Mouse (Mus musculus): ENCODE results near the gene Atxn2l. TPM values are rescaled to one million over a fixed set of nuclear protein-coding genes. Genes with fewer than 3 reads are reported as not detected.
"Not testable (repeated sequence)": the region's sequence is repeated elsewhere in the genome, so short reads cannot be mapped to it uniquely, and the experiment has no call there.

The Atxn2l gene
- polyA plus RNA-seq, 1 experiment from 2014 or later = 55.1 TPM

- peak overlapping the region; percentile 76 for H3K4me2 ChIP-seq (replicated peaks; ENCODE audit: low read depth, low read length)
- H3K4me1 ChIP-seq (replicated peaks; ENCODE audit: control insufficient read depth, insufficient read depth, low read length) = 0 out of 2 replicates have a peak, but pooled peaks cover 2% of the 10 kb centered on the region
- peaks cover 15% of the 10 kb centered on the region for H3K36me3 ChIP-seq (ENCODE audit: control insufficient read depth, insufficient read depth, low read length)
- peak overlapping the region; percentile 74 for H3K9ac ChIP-seq (ENCODE audit: low read depth, low read length)
- H3K27ac ChIP-seq (ENCODE audit: low read depth, low read length) = peak overlapping the region; percentile 99
- H3K27me3 ChIP-seq (ENCODE audit: control insufficient read depth, insufficient read depth, low read length) = no peaks in the 10 kb centered on the region
- ATAC-seq (ENCODE audit: low FRiP score) = no peak
- H3K9me3 ChIP-seq (ENCODE audit: control insufficient read depth, low read length) = no peaks in the 10 kb centered on the region
- H3K4me3 ChIP-seq (ENCODE audit: low read depth, low read length) = peak overlapping the region; percentile 96
- WGBS = 4% methylated on average over 9 of the region's 9 CpGs
- DNase-seq (ENCODE audit: low spot score) = no peak
Measured at GRCm38 (mm10) chr7:126501684-126502022, 1.6 kb downstream of the Atxn2l start.

- H3K9me3 ChIP-seq (ENCODE audit: control insufficient read depth, low read length) = no peaks in the 10 kb centered on the region
- H3K4me3 ChIP-seq (ENCODE audit: low read depth, low read length) = no peak overlapping the region
- H3K36me3 ChIP-seq (ENCODE audit: control insufficient read depth, insufficient read depth, low read length) = peaks cover 33% of the 10 kb centered on the region
- no peak overlapping the region for H3K9ac ChIP-seq (ENCODE audit: low read depth, low read length)
- H3K27me3 ChIP-seq (ENCODE audit: control insufficient read depth, insufficient read depth, low read length) = no peaks in the 10 kb centered on the region
- H3K27ac ChIP-seq (ENCODE audit: low read depth, low read length) = no peak overlapping the region
- 0 out of 2 replicates have a peak, but pooled peaks cover 2% of the 10 kb centered on the region for H3K4me1 ChIP-seq (replicated peaks; ENCODE audit: control insufficient read depth, insufficient read depth, low read length)
- WGBS = 93% methylated on average over 7 of the region's 7 CpGs
- ATAC-seq (ENCODE audit: low FRiP score) (no peak), DNase-seq (ENCODE audit: low spot score) (no peak)
- H3K4me2 ChIP-seq (replicated peaks; ENCODE audit: low read depth, low read length) = no peak overlapping the region
Measured at GRCm38 (mm10) chr7:126499416-126499815, 3.8 kb downstream of the Atxn2l start.

GRCm38 (mm10) chr7:126497966-126498365 is 5.3 kb downstream of the Atxn2l start:
- WGBS = 96% methylated on average over 12 of the region's 12 CpGs
- peaks cover 42% of the 10 kb centered on the region for H3K36me3 ChIP-seq (ENCODE audit: control insufficient read depth, insufficient read depth, low read length)
- no peaks in the 10 kb centered on the region for H3K9me3 ChIP-seq (ENCODE audit: control insufficient read depth, low read length)
- ATAC-seq (ENCODE audit: low FRiP score) (no peak), DNase-seq (ENCODE audit: low spot score) (no peak)
- H3K9ac ChIP-seq (ENCODE audit: low read depth, low read length) = no peak overlapping the region
- no peak overlapping the region for H3K27ac ChIP-seq (ENCODE audit: low read depth, low read length)
- no peak overlapping the region for H3K4me3 ChIP-seq (ENCODE audit: low read depth, low read length)
- no peaks in the 10 kb centered on the region for H3K27me3 ChIP-seq (ENCODE audit: control insufficient read depth, insufficient read depth, low read length)
- 0 out of 2 replicates have a peak, but pooled peaks cover 2% of the 10 kb centered on the region for H3K4me1 ChIP-seq (replicated peaks; ENCODE audit: control insufficient read depth, insufficient read depth, low read length)
- no peak overlapping the region for H3K4me2 ChIP-seq (replicated peaks; ENCODE audit: low read depth, low read length)

- H3K9me3 ChIP-seq (ENCODE audit: control insufficient read depth, low read length) = no peaks in the 10 kb centered on the region
- ATAC-seq (ENCODE audit: low FRiP score) (no peak), DNase-seq (ENCODE audit: low spot score) (no peak)
- H3K36me3 ChIP-seq (ENCODE audit: control insufficient read depth, insufficient read depth, low read length) = peaks cover 49% of the 10 kb centered on the region
- H3K27ac ChIP-seq (ENCODE audit: low read depth, low read length) = no peak overlapping the region
- WGBS = 95% methylated on average over 5 of the region's 5 CpGs
- no peaks in the 10 kb centered on the region for H3K27me3 ChIP-seq (ENCODE audit: control insufficient read depth, insufficient read depth, low read length)
- no peak overlapping the region for H3K9ac ChIP-seq (ENCODE audit: low read depth, low read length)
- H3K4me3 ChIP-seq (ENCODE audit: low read depth, low read length) = no peak overlapping the region
- H3K4me2 ChIP-seq (replicated peaks; ENCODE audit: low read depth, low read length) = no peak overlapping the region
- H3K4me1 ChIP-seq (replicated peaks; ENCODE audit: control insufficient read depth, insufficient read depth, low read length) = 0 out of 2 replicates have a peak, but pooled peaks cover 2% of the 10 kb centered on the region
Measured at GRCm38 (mm10) chr7:126496475-126496874, 6.8 kb downstream of the Atxn2l start.

- Histone ChIP-seq H3K36me3 (ENCODE audit: control insufficient read depth, insufficient read depth, low read length) (peaks cover 43% of the 10 kb centered on the region), H3K4me3 (ENCODE audit: low read depth, low read length) (no peak overlapping the region), H3K9ac (ENCODE audit: low read depth, low read length) (no peak overlapping the region), H3K9me3 (ENCODE audit: control insufficient read depth, low read length) (no peaks in the 10 kb centered on the region), H3K4me2 (replicated peaks; ENCODE audit: low read depth, low read length) (no peak overlapping the region), H3K27me3 (ENCODE audit: control insufficient read depth, insufficient read depth, low read length) (no peaks in the 10 kb centered on the region), H3K4me1 (replicated peaks; ENCODE audit: control insufficient read depth, insufficient read depth, low read length) (no peaks in the 10 kb centered on the region), H3K27ac (ENCODE audit: low read depth, low read length) (no peak overlapping the region)
- WGBS = 91% methylated on average over 6 of the region's 6 CpGs
- DNase-seq (ENCODE audit: low spot score) = no peak
- ATAC-seq (ENCODE audit: low FRiP score) = no peak
Measured at GRCm38 (mm10) chr7:126494120-126494519, 9.1 kb downstream of the Atxn2l start.

- ATAC-seq (ENCODE audit: low FRiP score) = no peak
- no peaks in the 10 kb centered on the region for H3K27me3 ChIP-seq (ENCODE audit: control insufficient read depth, insufficient read depth, low read length)
- DNase-seq (ENCODE audit: low spot score) = no peak
- H3K36me3 ChIP-seq (ENCODE audit: control insufficient read depth, insufficient read depth, low read length) = peaks cover 34% of the 10 kb centered on the region
- WGBS = 60% methylated on average over 11 of the region's 11 CpGs
- no peak overlapping the region for H3K4me2 ChIP-seq (replicated peaks; ENCODE audit: low read depth, low read length)
- H3K4me3 ChIP-seq (ENCODE audit: low read depth, low read length) = no peak overlapping the region
- H3K4me1 ChIP-seq (replicated peaks; ENCODE audit: control insufficient read depth, insufficient read depth, low read length) = no peaks in the 10 kb centered on the region; the same call in 1 of the 2 replicates
- H3K27ac ChIP-seq (ENCODE audit: low read depth, low read length) = no peak overlapping the region
- no peak overlapping the region for H3K9ac ChIP-seq (ENCODE audit: low read depth, low read length)
- H3K9me3 ChIP-seq (ENCODE audit: control insufficient read depth, low read length) = no peaks in the 10 kb centered on the region
Measured at GRCm38 (mm10) chr7:126491973-126492372, 11.3 kb downstream of the Atxn2l start.

GRCm38 (mm10) chr7:126491005-126491404 is 12.2 kb downstream of the Atxn2l start:
- Histone ChIP-seq H3K27ac (ENCODE audit: low read depth, low read length) (no peak overlapping the region), H3K9ac (ENCODE audit: low read depth, low read length) (no peak overlapping the region), H3K9me3 (ENCODE audit: control insufficient read depth, low read length) (no peaks in the 10 kb centered on the region), H3K4me1 (replicated peaks; ENCODE audit: control insufficient read depth, insufficient read depth, low read length) (no peaks in the 10 kb centered on the region; the same call in 1 of the 2 replicates), H3K4me2 (replicated peaks; ENCODE audit: low read depth, low read length) (no peak overlapping the region), H3K36me3 (ENCODE audit: control insufficient read depth, insufficient read depth, low read length) (peaks cover 28% of the 10 kb centered on the region), H3K4me3 (ENCODE audit: low read depth, low read length) (no peak overlapping the region), H3K27me3 (ENCODE audit: control insufficient read depth, insufficient read depth, low read length) (no peaks in the 10 kb centered on the region)
- 77% methylated on average over 1 of the region's 1 CpGs for WGBS
- DNase-seq (ENCODE audit: low spot score) (no peak), ATAC-seq (ENCODE audit: low FRiP score) (no peak)

GRCm38 (mm10) chr7:126487617-126488385 is 15.4 kb downstream of the Atxn2l start:
- Histone ChIP-seq H3K4me3 (ENCODE audit: low read depth, low read length) (peak overlapping the region; percentile 67), H3K4me2 (replicated peaks; ENCODE audit: low read depth, low read length) (peak overlapping the region; percentile 89), H3K9ac (ENCODE audit: low read depth, low read length) (peak overlapping the region; percentile 71)
- WGBS = 23% methylated on average over 20 of the region's 25 CpGs
- H3K27ac ChIP-seq (ENCODE audit: low read depth, low read length); H3K4me1 ChIP-seq (replicated peaks; ENCODE audit: control insufficient read depth, insufficient read depth, low read length); H3K36me3 ChIP-seq (ENCODE audit: control insufficient read depth, insufficient read depth, low read length); H3K9me3 ChIP-seq (ENCODE audit: control insufficient read depth, low read length); H3K27me3 ChIP-seq (ENCODE audit: control insufficient read depth, insufficient read depth, low read length); DNase-seq (ENCODE audit: low spot score): not testable (repeated sequence)
- peak; percentile 43 for ATAC-seq (ENCODE audit: low FRiP score)

- Histone ChIP-seq H3K9me3 (ENCODE audit: control insufficient read depth, low read length) (no peaks in the 10 kb centered on the region), H3K27ac (ENCODE audit: low read depth, low read length) (peak within 1 kb of the TSS; percentile 51; the same call in 1 of the 2 replicates), H3K9ac (ENCODE audit: low read depth, low read length) (peak within 1 kb of the TSS; percentile 71), H3K4me1 (replicated peaks; ENCODE audit: control insufficient read depth, insufficient read depth, low read length) (no peaks in the 10 kb centered on the region; the same call in 1 of the 2 replicates), H3K4me3 (ENCODE audit: low read depth, low read length) (peak within 1 kb of the TSS; percentile 67), H3K4me2 (replicated peaks; ENCODE audit: low read depth, low read length) (peak within 1 kb of the TSS; percentile 89), H3K36me3 (ENCODE audit: control insufficient read depth, insufficient read depth, low read length) (no peaks in the 10 kb centered on the region; the same call in 1 of the 2 replicates), H3K27me3 (ENCODE audit: control insufficient read depth, insufficient read depth, low read length) (no peaks in the 10 kb centered on the region)
- WGBS = under 1% methylated on average over 32 of the region's 32 CpGs
- peak; percentile 93 for ATAC-seq (ENCODE audit: low FRiP score)
- DNase-seq (ENCODE audit: low spot score) = peak; percentile 96
Measured at GRCm38 (mm10) chr7:126487052-126487483, 16.2 kb downstream of the Atxn2l start, which contains the start of gene Tufm. Gene Tufm, plus strand, starts transcription at chr7:126487361.
